Mouse (Mus musculus) testis, postnatal 10 days (tissue): Measurements from ENCODE around the gene Snupn.
"Not testable (repeated sequence)": the region's sequence is repeated elsewhere in the genome, so short reads cannot be mapped to it uniquely, and the experiment has no call there.

Experiments
- DNase-seq: peaks from one replicate; pipeline ENCODE4 v3.0.0; 2021; ENCODE audit warnings: low spot score

Snupn gene

GRCm38 (mm10) chr9:56930556-56930955 is 20.1 kb upstream of the Snupn start:
- DNase-seq: no peak

GRCm38 (mm10) chr9:56936861-56937222 is 13.8 kb upstream of the Snupn start:
- no peak for DNase-seq

DNA sequence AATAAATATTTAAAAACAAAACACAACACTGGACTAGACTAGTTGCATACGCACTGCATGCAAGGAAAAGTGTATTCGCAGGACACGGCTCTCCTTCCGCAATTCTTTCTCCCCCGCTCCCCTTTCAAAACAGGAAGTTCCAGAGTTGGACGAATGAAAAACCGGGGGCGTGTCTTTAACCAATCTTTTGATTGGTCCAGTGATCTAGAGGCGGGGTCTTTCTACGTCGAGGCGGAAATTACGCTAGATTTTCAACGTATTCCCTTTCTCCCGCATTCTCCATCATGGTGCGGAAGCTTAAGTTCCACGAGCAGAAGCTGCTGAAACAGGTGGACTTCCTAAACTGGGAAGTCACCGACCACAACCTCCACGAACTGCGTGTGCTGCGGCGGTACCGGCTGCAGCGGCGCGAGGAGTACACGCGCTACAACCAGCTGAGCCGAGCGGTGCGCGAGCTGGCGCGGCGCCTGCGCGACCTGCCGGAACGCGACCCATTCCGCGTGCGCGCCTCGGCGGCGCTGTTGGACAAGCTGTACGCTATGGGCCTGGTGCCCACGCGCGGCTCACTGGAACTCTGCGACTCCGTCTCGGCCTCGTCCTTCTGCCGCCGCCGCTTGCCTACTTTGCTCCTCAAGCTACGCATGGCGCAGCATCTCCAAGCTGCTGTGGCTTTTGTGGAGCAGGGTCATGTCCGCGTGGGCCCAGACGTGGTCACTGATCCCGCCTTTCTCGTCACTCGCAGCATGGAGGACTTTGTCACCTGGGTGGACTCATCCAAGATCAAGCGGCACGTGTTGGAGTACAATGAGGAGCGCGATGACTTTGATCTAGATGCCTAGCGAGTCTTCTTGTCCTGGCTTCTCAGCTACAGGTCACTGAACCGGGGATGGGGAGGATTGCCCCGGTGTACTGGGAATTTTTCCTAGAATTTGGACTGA is 13.2 kb upstream of the Snupn start, which contains the start of gene Imp3:
Gene Imp3, plus strand, starts transcription at position 253 of the 938 bp plus-strand sequence.
- peak; percentile 85 for DNase-seq

GRCm38 (mm10) chr9:56938374-56938773 is 12.3 kb upstream of the Snupn start:
- no peak for DNase-seq

GRCm38 (mm10) chr9:56947481-56947880 is 3.2 kb upstream of the Snupn start:
- peak; percentile 65 for DNase-seq

DNA sequence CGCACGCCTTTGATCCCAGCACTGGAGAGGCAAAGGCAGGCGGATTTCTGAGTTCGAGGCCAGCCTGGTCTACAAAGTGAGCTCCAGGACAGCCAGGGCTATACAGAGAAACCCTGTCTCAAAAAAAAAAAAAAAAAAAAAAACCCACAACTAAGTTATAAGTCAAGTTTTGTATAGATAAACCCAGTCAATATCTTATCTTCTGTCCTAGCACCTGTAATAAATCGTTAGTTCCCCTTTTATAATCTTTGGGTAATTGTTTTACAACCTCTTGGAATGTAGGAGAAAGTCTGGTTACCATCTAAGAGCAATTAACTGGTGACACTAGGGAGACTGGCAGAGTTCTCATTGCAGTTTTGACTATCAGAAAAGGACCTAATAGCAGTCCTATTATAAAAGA is 2.0 kb upstream of the Snupn start:
- not testable (repeated sequence) for DNase-seq

DNA sequence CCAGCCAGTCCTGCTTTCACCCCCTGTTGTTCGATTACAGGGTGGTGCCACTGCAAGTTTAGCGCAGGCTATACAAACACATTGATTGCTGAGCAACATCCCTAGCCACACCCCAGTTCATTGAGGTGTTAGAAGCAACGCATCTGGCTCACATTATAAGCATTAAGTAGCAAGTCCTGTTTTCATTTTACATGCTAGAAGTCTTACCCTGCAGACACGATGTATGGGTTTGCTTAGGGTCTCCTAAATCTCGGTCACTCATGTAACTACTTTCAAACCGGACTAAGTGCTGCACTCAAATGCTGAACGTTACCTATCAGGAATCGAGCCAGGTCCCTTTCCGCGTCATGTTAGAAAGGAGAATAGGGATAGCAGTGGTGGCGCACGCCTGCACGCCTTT is 911 bp upstream of the Snupn start:
- no peak for DNase-seq

DNA sequence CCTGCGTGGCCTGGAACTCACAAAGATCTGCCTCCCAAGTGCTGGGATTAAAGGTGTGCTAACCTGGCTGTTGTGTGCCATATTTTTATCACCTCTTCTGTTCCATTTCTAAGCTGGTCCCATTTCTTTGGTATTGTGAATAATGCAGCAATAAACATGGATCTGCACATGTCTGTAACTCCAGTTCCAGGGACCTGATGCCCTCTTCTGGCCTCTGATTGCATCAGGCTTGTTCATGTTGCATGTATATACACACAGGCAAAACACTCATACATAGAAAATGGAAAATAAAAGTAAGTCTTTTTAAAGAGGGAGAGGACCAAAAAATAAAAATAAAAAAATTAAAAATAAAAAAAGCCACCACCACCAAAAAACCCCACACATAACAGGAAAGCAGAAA is 2.9 kb downstream of the Snupn start:
- no peak for DNase-seq

DNA sequence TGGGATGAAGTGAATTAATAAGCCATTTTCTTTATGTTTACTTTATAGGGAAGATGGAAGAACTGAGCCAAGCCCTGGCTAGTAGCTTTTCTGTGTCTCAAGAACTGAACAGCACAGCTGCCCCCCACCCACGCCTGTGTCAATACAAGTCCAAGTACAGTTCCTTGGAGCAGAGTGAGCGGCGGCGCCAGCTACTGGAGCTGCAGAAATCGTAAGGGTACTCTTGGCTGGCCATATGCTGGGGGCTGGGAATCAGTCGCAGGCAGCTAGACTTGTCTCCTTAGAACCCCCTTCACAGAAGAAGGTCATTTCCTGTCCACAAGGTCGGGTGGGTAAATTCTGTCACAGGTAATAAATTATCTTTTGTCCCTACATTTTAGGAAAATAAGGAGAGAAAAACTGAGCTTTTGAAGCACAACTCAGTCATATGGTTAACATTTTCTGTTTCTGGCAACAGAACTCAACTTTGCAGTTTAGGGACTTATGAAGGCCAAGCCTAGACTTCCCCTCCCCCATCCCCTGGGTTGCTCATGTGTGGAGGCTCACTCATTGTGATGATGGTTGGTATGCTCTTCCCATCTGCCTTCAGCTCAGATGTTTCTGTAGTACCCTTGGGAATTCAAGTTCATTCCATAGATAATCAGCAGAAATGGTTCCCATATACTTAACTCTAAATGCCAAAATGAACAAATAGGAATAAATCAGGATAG is 6.4 kb downstream of the Snupn start:
- no peak for DNase-seq

GRCm38 (mm10) chr9:56958689-56959088 is 8.0 kb downstream of the Snupn start:
- no peak for DNase-seq

GRCm38 (mm10) chr9:56961591-56961990 is 10.9 kb downstream of the Snupn start:
- no peak for DNase-seq

GRCm38 (mm10) chr9:56970158-56970557 is 19.5 kb downstream of the Snupn start:
- DNase-seq: no peak

DNA sequence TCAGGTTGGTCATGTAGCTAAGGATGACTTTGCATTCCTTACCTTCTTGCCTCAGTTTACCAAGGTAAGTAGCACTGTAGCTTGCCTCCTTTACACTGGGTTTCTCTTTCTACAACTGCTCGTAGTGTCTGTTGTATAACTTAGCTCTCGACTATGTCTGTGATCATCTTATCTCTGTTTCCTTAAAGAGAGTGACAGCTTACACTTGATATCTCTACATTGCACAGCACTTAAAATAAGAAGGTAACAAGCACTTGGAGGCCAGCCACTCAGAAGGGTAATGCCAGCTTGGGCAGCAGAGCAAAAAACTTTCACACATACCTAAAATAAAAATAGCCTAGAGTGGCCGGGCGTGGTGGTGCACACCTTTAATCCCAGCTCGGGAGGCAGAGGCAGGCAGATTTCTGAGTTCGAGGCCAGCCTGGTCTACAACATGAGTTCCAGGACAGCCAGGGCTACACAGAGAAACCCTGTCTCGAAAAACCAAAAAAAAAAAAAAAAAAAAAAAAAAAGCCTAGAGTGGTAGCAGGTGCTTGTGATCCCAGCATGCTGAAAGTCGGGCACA is 23.4 kb downstream of the Snupn start:
- DNase-seq: no peak

- DNase-seq: no peak
Observed at GRCm38 (mm10) chr9:56975199-56975598, 24.5 kb downstream of the Snupn start.

DNA sequence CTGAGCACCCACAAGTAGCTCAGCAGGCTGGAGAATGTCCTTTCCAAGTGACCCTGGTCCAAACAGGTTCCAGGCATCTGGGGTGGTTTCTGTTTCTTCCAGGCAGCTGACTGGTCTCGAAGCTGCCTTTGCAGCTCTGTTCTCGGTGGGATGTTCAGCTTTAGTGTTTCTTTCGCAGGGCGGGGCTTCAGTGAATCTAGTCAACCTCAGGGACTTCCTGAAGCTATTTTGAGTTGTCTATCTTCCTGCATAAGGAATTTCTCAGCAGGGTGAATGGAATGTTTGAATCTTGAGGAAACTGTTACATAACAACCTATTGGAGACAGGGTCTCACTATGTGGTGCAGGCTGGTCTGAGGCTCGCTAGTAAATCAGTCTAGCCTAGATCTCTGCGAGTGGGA is 29.5 kb downstream of the Snupn start:
- DNase-seq: no peak

DNA sequence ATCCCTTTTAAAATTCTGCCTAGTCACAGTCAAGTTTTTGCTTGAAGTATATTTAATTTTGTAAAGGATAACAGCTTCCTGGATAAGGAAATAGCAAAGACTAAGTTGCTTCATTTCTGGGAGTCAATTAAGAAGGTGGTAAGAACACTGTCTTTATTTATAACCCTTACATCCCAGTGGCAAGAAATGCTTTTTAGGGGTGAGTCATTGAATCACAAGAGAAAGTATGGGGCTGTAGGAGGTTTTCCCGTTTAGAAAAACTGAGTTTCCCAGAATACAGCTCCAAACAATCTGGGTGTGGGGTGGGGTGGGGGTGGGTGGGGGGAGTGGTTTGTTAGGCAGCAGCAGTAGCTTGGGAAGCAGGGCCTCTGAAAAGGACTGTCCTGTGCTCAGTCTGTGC is 30.8 kb downstream of the Snupn start:
- DNase-seq: no peak

GRCm38 (mm10) chr9:56994286-56995197 is 43.9 kb downstream of the Snupn start, which contains the start of gene Ptpn9:
TSS of gene Ptpn9 (plus strand) at chr9:56994923.
- peak; percentile 96 for DNase-seq

GRCm38 (mm10) chr9:56995198-56996027 is 44.7 kb downstream of the Snupn start:
- peak; percentile 78 for DNase-seq

DNA sequence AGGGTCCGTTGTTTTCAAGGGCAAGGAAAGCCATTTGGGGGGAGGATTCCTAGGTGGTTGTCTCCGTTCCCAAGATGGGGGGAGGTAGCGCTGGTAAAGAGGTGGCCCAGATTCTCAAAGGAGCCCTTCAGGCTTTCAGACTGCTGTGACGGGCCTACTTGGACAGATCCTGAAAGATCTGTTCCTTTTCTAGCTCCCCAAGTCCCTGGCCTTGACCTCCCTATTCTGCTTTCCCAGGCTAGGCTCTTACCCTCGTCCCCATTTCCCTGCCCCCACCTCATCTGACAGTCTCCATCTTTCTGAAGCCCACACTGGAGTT is 45.3 kb downstream of the Snupn start:
- peak; percentile 48 for DNase-seq

DNA sequence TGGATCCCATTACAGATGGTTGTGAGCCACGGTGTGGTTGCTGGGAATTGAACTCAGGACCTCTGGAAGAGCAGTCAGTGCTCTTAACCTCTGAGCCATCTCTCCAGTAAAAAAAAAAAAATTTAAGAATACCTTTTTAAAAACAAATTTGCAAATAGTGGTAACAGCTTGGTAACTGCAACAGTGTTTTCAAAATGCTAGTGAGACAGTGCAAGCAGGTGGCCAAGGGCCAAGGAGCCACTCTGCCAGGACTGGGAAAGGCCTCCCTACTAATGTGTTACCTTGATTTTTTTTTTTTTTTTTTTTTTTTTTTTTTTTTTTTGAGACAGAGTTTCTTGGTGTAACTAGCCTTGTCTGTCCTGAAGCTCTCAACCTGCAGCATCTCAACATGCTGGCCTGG is 46.5 kb downstream of the Snupn start:
- DNase-seq: peak; percentile 62

- DNase-seq: no peak
Observed at GRCm38 (mm10) chr9:57003011-57003410, 52.3 kb downstream of the Snupn start.
